Mouse (Mus musculus): ENCODE measurements at regions not wholly inside any gene's neighbourhood (a gene's known extent, or its start where the extent isn't known, plus 50 kb on each side); places are given as distances from the start of the nearest gene placed in this dataset.
A peak's percentile ranks its signal among the peaks of the same experiment; 100 is the strongest.

DNA sequence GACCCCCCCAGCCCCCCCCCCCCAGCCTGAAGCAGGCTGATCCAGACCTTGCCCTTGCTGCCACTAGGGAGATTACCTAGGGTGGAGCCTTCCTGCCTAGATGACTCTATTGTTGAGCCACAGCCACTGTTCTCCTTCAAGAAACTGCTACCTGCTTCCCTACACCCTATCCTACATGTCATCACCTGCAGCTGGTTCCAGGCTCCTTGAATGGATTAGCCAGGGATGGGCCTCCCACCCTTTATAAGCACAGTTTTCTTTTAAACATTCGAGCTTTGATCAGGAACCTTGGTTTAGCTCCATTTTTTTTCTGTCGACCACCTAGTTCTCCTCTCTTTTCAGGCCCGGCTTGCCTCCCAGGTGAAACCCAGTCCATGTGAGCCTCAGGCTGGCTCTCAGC is 792.8 kb upstream of the Nr2f1 start:
- 95% methylated on average over 3 of the region's 3 CpGs for WGBS
- Histone ChIP-seq H3K27ac (replicated peaks) (no peak overlapping the region), H3K4me3 (no peak overlapping the region), H3K9ac (replicated peaks) (no peak overlapping the region), H3K9me3 (no peaks in the 10 kb centered on the region), H3K27me3 (no peaks in the 10 kb centered on the region), H3K4me1 (no peaks in the 10 kb centered on the region), H3K36me3 (no peaks in the 10 kb centered on the region), H3K4me2 (replicated peaks) (no peak overlapping the region)
- ATAC-seq (replicated peaks) = no peak

DNA sequence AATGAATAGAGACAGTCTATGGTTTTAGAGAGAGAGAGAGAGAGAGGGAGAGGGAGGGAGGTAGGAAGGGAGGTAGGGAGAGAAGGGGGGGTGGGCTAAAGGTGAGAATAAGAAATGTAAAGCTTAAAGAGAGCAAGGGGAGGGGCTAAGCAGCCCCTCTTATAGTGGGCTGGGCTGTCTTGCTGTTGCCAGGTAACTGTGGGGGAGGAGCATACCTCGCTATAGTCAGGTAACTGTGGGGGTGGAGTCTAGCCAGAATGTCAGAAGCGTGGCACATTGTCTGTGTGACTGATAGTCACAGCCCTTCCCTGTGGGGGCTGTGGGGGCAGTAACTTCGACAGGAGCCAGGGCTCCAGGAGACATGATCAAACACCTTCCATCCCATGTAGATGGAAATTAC is 786.4 kb upstream of the Nr2f1 start:
- no peaks in the 10 kb centered on the region for H3K4me1 ChIP-seq
- no peak overlapping the region for H3K9ac ChIP-seq (replicated peaks)
- H3K27ac ChIP-seq (replicated peaks) = no peak overlapping the region
- H3K36me3 ChIP-seq = no peaks in the 10 kb centered on the region
- no peaks in the 10 kb centered on the region for H3K9me3 ChIP-seq
- H3K4me2 ChIP-seq (replicated peaks) = no peak overlapping the region
- H3K4me3 ChIP-seq = no peak overlapping the region
- no peak for ATAC-seq (replicated peaks)
- no peaks in the 10 kb centered on the region for H3K27me3 ChIP-seq
- WGBS = 31% methylated on average over 3 of the region's 3 CpGs

DNA sequence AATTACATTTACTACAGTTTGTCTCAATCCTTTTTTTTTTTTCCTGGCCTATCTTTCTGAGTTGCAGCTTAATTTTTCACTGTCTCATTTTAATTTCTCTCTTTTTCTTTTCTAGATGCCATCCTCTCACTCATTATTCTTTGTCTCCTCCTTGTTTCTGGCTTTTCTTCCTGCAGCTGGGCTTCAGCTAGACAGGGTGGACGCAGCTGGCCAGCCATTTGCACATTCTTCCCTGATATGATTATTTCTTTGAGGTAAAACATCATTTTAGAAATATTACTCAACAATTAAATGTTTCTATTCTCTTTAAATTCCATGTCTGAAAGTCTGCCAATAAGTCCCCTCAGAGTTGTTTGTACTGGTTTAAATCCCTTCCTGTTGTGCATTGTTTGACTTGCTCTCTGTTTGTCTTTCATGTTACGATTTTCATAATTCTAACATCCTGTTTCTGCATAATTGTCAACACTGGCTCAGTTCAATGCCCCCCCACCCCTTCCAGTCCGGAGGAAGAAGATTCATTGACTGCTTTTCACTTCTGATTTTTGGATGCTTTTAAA is 777.7 kb upstream of the Nr2f1 start:
- H3K36me3 ChIP-seq = no peaks in the 10 kb centered on the region
- no peak overlapping the region for H3K4me3 ChIP-seq
- no peaks in the 10 kb centered on the region for H3K27me3 ChIP-seq
- no peaks in the 10 kb centered on the region for H3K4me1 ChIP-seq
- ATAC-seq (replicated peaks) = no peak
- H3K9me3 ChIP-seq = no peaks in the 10 kb centered on the region
- no peak overlapping the region for H3K9ac ChIP-seq (replicated peaks)
- H3K4me2 ChIP-seq (replicated peaks) = no peak overlapping the region
- 72% methylated on average over 3 of the region's 3 CpGs for WGBS
- H3K27ac ChIP-seq (replicated peaks) = no peak overlapping the region

DNA sequence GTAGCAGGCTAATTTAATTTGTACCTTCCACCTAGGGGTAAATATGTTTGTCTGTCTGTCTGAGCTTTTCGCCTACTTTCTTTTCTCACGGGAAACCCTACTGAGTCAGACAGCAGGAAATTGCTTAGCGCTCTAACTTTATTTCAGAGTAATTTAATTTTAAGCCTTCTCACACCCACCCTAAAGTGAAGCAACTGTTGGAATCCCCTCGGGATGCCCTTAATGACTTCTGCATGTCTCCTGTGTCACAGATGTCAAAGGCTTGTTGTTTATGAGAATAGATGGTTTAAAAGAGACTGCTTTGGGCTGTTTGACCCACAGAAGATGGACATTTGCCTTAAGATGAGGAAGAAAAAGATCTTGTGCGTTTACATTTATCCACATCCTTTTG is 738.8 kb upstream of the Nr2f1 start:
- Histone ChIP-seq H3K9me3 (no peaks in the 10 kb centered on the region), H3K4me2 (replicated peaks) (peak overlapping the region; percentile 24; the same call in 1 of the 2 replicates), H3K27me3 (no peaks in the 10 kb centered on the region), H3K36me3 (no peaks in the 10 kb centered on the region), H3K9ac (replicated peaks) (no peak overlapping the region), H3K4me3 (no peak overlapping the region), H3K27ac (replicated peaks) (peak overlapping the region; percentile 53), H3K4me1 (peaks cover 23% of the 10 kb centered on the region)
- WGBS = 25% methylated on average over 5 of the region's 5 CpGs
- ATAC-seq (replicated peaks) = no peak

DNA sequence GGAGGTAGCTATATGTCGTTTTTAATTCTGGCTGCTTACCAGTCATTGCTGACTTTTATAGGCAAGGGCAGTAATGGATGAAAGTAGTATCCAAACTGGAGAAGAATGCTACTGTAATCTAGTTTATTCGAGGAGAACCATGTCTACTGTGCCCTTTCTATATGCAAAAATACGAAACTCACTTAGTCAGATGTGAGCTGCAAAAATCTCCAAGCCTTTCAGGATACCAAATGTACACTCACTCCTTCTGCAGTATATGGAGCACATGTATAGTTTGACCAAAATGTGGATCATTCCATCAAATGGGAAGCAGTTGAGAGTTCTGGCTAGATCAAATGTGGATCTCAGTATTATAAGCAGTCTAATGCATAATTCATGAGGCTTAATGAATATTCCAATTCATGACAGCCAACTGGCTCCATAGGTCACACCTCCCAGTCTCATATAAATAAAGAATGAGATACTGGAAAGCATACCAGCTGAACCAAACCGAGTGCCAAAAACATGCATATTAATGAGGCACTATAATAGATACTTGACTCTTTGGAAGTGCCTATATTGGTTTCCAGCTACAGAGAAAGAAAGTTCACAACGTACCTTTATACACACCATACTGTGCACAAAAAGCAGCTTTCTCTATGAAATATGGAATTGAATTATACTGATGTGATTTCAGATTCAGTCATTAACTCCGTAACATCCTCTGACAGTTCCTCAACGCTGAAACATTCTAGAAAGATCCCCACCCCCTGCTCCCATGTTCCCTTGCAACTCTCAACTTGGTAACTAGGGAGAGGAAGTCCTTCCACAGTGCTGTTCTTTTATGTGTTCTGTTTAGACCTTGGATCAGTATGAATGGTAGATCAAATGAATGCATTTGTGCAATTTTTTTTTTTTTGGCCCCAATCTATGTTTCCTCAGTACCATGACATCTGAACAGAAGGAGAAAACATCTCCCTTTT is 738.1 kb upstream of the Nr2f1 start:
- Histone ChIP-seq H3K27me3 (no peaks in the 10 kb centered on the region), H3K9me3 (no peaks in the 10 kb centered on the region), H3K4me1 (peaks cover 23% of the 10 kb centered on the region), H3K36me3 (no peaks in the 10 kb centered on the region), H3K4me2 (replicated peaks) (peak overlapping the region; percentile 24), H3K9ac (replicated peaks) (no peak overlapping the region), H3K27ac (replicated peaks) (peak overlapping the region; percentile 53), H3K4me3 (no peak overlapping the region)
- WGBS = 20% methylated on average over 7 of the region's 7 CpGs
- peak; percentile 97 for ATAC-seq (replicated peaks)

DNA sequence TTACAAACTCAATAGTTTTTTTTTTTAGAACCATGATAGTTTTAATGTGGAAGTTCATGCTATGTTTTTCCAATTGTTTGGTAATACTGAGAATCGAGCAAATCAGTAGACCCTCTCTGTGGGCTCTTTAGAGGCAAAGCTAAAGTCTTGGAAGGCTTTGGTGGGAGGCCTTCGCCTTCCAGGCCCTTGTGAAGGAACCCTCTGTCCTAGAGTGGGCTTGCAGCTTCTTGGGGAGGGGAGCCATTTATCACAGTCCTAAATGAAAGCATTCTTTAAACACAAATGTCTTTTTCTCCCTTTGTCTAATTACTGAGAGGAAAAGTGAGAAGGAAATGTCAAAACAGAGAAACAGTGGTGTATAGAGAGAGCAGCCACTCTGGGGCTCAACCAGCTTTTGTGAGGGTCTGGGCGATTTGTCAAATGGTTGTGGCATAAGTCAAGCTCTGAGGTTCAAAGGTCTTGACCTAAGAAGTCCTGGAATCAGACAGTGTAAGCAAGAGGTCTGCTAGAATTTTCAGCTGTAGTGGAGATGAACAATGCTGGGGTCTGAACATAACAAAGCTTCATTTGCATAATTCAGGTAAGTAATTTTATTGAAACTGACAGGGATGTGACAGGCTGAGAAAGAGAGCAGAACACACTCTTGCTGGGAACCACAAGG is 736.6 kb upstream of the Nr2f1 start:
- WGBS = 8% methylated on average over 3 of the region's 3 CpGs
- peaks cover 23% of the 10 kb centered on the region for H3K4me1 ChIP-seq
- H3K4me2 ChIP-seq (replicated peaks) = no peak overlapping the region
- H3K36me3 ChIP-seq = no peaks in the 10 kb centered on the region
- peak overlapping the region; percentile 56; the same call in 1 of the 2 replicates for H3K27ac ChIP-seq (replicated peaks)
- H3K27me3 ChIP-seq = no peaks in the 10 kb centered on the region
- ATAC-seq (replicated peaks) = no peak
- H3K9me3 ChIP-seq = no peaks in the 10 kb centered on the region
- no peak overlapping the region for H3K9ac ChIP-seq (replicated peaks)
- H3K4me3 ChIP-seq = no peak overlapping the region

DNA sequence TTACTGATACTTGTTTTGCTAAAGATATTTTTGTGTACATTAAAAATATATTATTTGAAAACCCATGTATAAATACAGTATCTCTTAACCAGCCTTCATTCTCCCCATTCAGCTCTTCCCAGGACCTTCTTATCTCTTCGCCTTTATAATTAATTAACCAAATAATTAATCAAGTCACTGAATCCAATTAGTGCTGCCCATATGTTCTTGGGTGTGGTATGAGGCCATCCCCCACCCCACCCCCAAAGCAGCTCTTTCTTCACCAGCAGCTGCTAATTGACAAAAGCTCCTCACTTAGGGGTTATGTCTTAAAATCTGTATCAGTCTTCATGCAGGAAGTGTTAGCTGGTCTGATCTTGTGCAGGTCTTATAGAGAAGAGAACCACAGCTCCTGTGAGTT is 728.8 kb upstream of the Nr2f1 start:
- H3K4me3 ChIP-seq = no peak overlapping the region
- no peaks in the 10 kb centered on the region for H3K9me3 ChIP-seq
- ATAC-seq (replicated peaks) = no peak
- no peak overlapping the region for H3K9ac ChIP-seq (replicated peaks)
- H3K27ac ChIP-seq (replicated peaks) = no peak overlapping the region
- H3K36me3 ChIP-seq = no peaks in the 10 kb centered on the region
- H3K4me1 ChIP-seq = no peaks in the 10 kb centered on the region
- H3K4me2 ChIP-seq (replicated peaks) = no peak overlapping the region
- H3K27me3 ChIP-seq = no peaks in the 10 kb centered on the region
- WGBS = 44% methylated on average over 1 of the region's 1 CpGs

DNA sequence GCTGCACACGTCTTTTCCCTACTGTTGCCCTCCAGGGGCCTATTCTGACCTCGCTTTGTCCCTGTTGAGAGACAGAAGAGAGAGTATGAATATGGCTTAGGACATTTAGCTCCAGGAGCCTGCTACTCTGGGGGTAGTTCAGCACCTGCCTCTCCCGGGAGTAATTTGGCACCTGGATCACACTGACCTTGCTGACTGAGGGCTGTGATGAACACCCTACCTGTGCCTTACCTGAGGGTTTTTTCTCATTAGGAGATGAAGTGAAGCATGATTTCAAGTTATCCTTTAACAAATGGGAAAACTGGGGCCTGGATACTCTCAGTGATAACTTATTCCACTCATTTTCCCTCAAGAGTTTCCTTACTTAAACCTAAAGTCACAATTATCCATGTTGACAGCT is 721.2 kb upstream of the Nr2f1 start:
- no peaks in the 10 kb centered on the region for H3K27me3 ChIP-seq
- no peak overlapping the region for H3K9ac ChIP-seq (replicated peaks)
- H3K27ac ChIP-seq (replicated peaks) = no peak overlapping the region
- WGBS = 52% methylated on average over 3 of the region's 3 CpGs
- no peaks in the 10 kb centered on the region for H3K36me3 ChIP-seq
- H3K4me2 ChIP-seq (replicated peaks) = no peak overlapping the region
- no peaks in the 10 kb centered on the region for H3K4me1 ChIP-seq
- no peak for ATAC-seq (replicated peaks)
- no peaks in the 10 kb centered on the region for H3K9me3 ChIP-seq
- no peak overlapping the region for H3K4me3 ChIP-seq

DNA sequence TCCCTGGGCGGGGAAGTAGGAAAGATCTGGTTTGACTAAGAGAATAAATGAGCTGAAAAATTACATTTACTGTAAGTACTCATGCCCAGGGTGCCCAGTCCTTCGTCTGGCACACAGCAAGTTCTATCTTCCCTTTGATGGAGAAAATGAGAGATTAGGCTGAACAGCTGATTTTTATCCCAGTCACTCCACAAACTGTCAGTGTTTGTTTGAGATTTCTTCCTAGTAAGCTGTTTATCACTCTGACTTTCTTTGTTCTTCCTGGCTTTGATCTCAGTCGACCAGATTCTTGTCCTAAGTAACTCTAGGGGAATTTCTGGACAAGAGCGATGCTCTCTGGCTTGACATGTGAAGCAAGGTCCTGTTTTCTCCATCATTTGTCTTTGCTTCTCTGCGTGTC is 710.3 kb upstream of the Nr2f1 start:
- 26% methylated on average over 5 of the region's 5 CpGs for WGBS
- no peak overlapping the region for H3K9ac ChIP-seq (replicated peaks)

DNA sequence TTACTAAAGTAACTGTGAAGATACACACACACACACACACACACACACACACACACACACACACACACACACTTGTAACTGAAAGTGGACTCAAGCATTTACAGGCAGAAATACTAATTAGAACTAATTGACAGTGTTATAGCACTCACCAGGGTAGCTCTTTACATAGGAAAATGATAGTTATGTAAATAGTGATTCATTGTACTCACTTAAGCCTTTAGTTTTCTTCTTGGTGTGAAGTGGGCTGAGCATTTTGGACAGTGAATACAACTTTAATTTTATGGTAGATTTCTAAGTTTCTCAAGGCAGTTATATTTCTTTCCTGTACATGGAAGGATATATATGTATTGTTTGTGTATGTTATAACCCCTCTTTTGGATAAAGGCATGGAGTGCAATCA is 704.5 kb upstream of the Nr2f1 start:
- H3K36me3 ChIP-seq = no peaks in the 10 kb centered on the region
- no peak overlapping the region for H3K9ac ChIP-seq (replicated peaks)
- H3K4me2 ChIP-seq (replicated peaks) = no peak overlapping the region
- no peak for ATAC-seq (replicated peaks)
- no peaks in the 10 kb centered on the region for H3K27me3 ChIP-seq
- H3K4me3 ChIP-seq = no peak overlapping the region
- H3K27ac ChIP-seq (replicated peaks) = no peak overlapping the region
- H3K4me1 ChIP-seq = no peaks in the 10 kb centered on the region
- no peaks in the 10 kb centered on the region for H3K9me3 ChIP-seq

More for the DNA sequence above, 710.3 kb upstream of the Nr2f1 start:
- Histone ChIP-seq H3K36me3 (no peaks in the 10 kb centered on the region), H3K27me3 (no peaks in the 10 kb centered on the region), H3K4me3 (no peak overlapping the region), H3K27ac (replicated peaks) (no peak overlapping the region), H3K9me3 (no peaks in the 10 kb centered on the region), H3K4me1 (peaks cover 6% of the 10 kb centered on the region; the same call in 1 of the 2 replicates), H3K4me2 (replicated peaks) (no peak overlapping the region)
- no peak for ATAC-seq (replicated peaks)

DNA sequence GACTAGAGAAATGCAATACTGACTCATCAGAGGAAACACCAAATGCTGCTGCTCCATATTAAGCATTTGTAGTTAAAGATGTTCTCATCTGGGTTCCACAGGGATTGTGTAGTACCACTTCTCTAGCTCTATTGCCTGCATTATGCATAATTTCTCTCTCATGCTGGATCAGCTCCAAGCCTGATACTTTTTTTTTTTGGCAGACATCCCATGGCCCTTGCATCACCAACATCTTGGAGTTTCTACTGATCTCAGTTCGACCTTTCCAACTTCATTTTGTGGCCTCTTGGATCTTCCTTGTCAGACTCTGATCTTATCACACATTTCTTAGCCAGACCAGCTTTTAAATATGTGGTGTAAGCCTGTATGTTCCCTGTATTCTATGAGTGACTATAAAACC is 701.1 kb upstream of the Nr2f1 start:
- WGBS = 78% methylated on average over 1 of the region's 1 CpGs
- no peak for ATAC-seq (replicated peaks)

DNA sequence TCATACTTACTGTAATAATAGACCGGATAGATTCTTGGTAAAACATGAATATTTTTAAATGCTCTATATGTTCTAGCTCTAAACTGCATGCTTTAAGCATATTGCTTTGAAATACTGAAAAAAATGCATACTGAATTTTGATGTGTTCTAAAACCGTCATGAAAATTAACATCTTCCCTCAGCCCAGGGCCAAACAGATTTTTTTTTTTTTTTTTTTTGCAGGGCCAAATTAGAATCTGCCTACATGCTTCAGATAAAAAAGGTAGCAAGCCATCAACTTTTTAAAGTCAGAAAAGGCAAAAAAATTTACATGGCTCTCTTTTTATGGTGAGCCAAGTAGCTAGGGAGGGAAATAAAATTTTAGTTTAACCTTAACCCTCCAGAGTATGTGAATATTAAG is 692.7 kb upstream of the Nr2f1 start:
- H3K4me3 ChIP-seq = no peak overlapping the region
- H3K27ac ChIP-seq (replicated peaks) = no peak overlapping the region
- no peaks in the 10 kb centered on the region for H3K9me3 ChIP-seq
- 89% methylated on average over 2 of the region's 2 CpGs for WGBS
- H3K9ac ChIP-seq (replicated peaks) = no peak overlapping the region
- no peaks in the 10 kb centered on the region for H3K27me3 ChIP-seq
- H3K36me3 ChIP-seq = no peaks in the 10 kb centered on the region
- H3K4me1 ChIP-seq = no peaks in the 10 kb centered on the region
- no peak for ATAC-seq (replicated peaks)
- H3K4me2 ChIP-seq (replicated peaks) = no peak overlapping the region

More for the DNA sequence above, 701.1 kb upstream of the Nr2f1 start:
- no peaks in the 10 kb centered on the region for H3K9me3 ChIP-seq
- no peaks in the 10 kb centered on the region for H3K27me3 ChIP-seq
- no peaks in the 10 kb centered on the region for H3K36me3 ChIP-seq
- H3K4me3 ChIP-seq = no peak overlapping the region
- H3K27ac ChIP-seq (replicated peaks) = no peak overlapping the region
- no peak overlapping the region for H3K9ac ChIP-seq (replicated peaks)
- no peak overlapping the region for H3K4me2 ChIP-seq (replicated peaks)
- H3K4me1 ChIP-seq = no peaks in the 10 kb centered on the region
